Mouse (Mus musculus) forelimb bud, embryonic 11.5 days (tissue): Measurements from ENCODE around the gene Zc3h10.
A peak's percentile ranks its signal among the peaks of the same experiment; 100 is the strongest.
"Not testable (repeated sequence)": the region's sequence is repeated elsewhere in the genome, so short reads cannot be mapped to it uniquely, and the experiment has no call there.

ENCODE experiments used
- DNase-seq: peaks from one replicate; pipeline ENCODE4 v3.0.0-alpha.2; 2012; ENCODE audit warnings: low read depth, low spot score

Zc3h10 gene

GRCm38 (mm10) chr10:128555567-128555966 is 8.0 kb upstream of the Zc3h10 start:
- DNase-seq, result not testable (repeated sequence)

GRCm38 (mm10) chr10:128550144-128550823 is 2.7 kb upstream of the Zc3h10 start:
- DNase-seq, result not testable (repeated sequence)

GRCm38 (mm10) chr10:128549682-128550057 is 2.1 kb upstream of the Zc3h10 start:
- not testable (repeated sequence) for DNase-seq

- peak; percentile 95 for DNase-seq
Observed at GRCm38 (mm10) chr10:128548947-128549681, 1.5 kb upstream of the Zc3h10 start, which contains the start of gene Rpl41. Gene Rpl41 (minus strand): TSS chr10:128549305.

- DNase-seq, result not testable (repeated sequence)
Observed at GRCm38 (mm10) chr10:128548051-128548791, 647 bp upstream of the Zc3h10 start.

- no peak for DNase-seq
Observed at GRCm38 (mm10) chr10:128546787-128547186, 787 bp downstream of the Zc3h10 start.

GRCm38 (mm10) chr10:128546361-128546760 is 1.2 kb downstream of the Zc3h10 start:
- DNase-seq, result peak; percentile 71

GRCm38 (mm10) chr10:128545570-128545898 is 2.0 kb downstream of the Zc3h10 start:
- DNase-seq, result no peak

- DNase-seq, result no peak
Observed at GRCm38 (mm10) chr10:128544674-128545569, 2.7 kb downstream of the Zc3h10 start.

- DNase-seq, result no peak
Observed at GRCm38 (mm10) chr10:128544151-128544657, 3.4 kb downstream of the Zc3h10 start.

GRCm38 (mm10) chr10:128543100-128543499 is 4.5 kb downstream of the Zc3h10 start:
- no peak for DNase-seq

- DNase-seq, result no peak
Observed at GRCm38 (mm10) chr10:128538340-128538870, 9.2 kb downstream of the Zc3h10 start.

- peak; percentile 90 for DNase-seq
Observed at GRCm38 (mm10) chr10:128536266-128536940, 11.2 kb downstream of the Zc3h10 start.

- no peak for DNase-seq
Observed at GRCm38 (mm10) chr10:128535624-128536265, 11.8 kb downstream of the Zc3h10 start.

- no peak for DNase-seq
Observed at GRCm38 (mm10) chr10:128535206-128535605, 12.4 kb downstream of the Zc3h10 start.

- DNase-seq, result no peak
Observed at GRCm38 (mm10) chr10:128526366-128527356, 20.9 kb downstream of the Zc3h10 start.

- peak; percentile 97 for DNase-seq
Observed at GRCm38 (mm10) chr10:128525671-128526308, 21.8 kb downstream of the Zc3h10 start, which contains the start of gene Esyt1. Gene Esyt1 (minus strand): TSS chr10:128525871.
